Mouse (Mus musculus): ENCODE data around the gene Tbx6. TPM values are rescaled to one million over a fixed set of nuclear protein-coding genes. Genes with fewer than 3 reads are reported as not detected.

The Tbx6 gene
- 1 to 10 TPM; 2.7 to 2.8 TPM for polyA plus RNA-seq (2017; shearing (Covaris generic))

GRCm38 (mm10) chr7:126780971-126781635 is at the start of gene Tbx6:
Gene Tbx6 (plus strand): TSS chr7:126781483.
- no peak for ATAC-seq

- ATAC-seq: no peak
Measured at GRCm38 (mm10) chr7:126736122-126736521, 45.2 kb upstream of the Tbx6 start.

- no peak for ATAC-seq
Measured at GRCm38 (mm10) chr7:126739551-126739950, 41.7 kb upstream of the Tbx6 start.

GRCm38 (mm10) chr7:126740132-126740735 is 41.0 kb upstream of the Tbx6 start:
- no peak for ATAC-seq

GRCm38 (mm10) chr7:126740977-126741376 is 40.3 kb upstream of the Tbx6 start:
- ATAC-seq: no peak

GRCm38 (mm10) chr7:126741452-126741851 is 39.8 kb upstream of the Tbx6 start:
- ATAC-seq: no peak

- ATAC-seq: no peak
Measured at GRCm38 (mm10) chr7:126741964-126742482, 39.3 kb upstream of the Tbx6 start.

- ATAC-seq: no peak
Measured at GRCm38 (mm10) chr7:126746066-126746465, 35.2 kb upstream of the Tbx6 start.

- ATAC-seq: no peak
Measured at GRCm38 (mm10) chr7:126746798-126747197, 34.5 kb upstream of the Tbx6 start.

- ATAC-seq: no peak
Measured at GRCm38 (mm10) chr7:126748824-126749223, 32.5 kb upstream of the Tbx6 start.

GRCm38 (mm10) chr7:126749582-126750343 is 31.5 kb upstream of the Tbx6 start:
- no peak for ATAC-seq

- peak; percentile 38 for ATAC-seq
Measured at GRCm38 (mm10) chr7:126754866-126755265, 26.4 kb upstream of the Tbx6 start.

- ATAC-seq: no peak
Measured at GRCm38 (mm10) chr7:126758539-126758938, 22.7 kb upstream of the Tbx6 start.

- peak; percentile 89 for ATAC-seq
Measured at GRCm38 (mm10) chr7:126759050-126759671, 22.1 kb upstream of the Tbx6 start, which contains the start of gene Mapk3. Gene Mapk3 (plus strand): TSS chr7:126759601.

- ATAC-seq: no peak
Measured at GRCm38 (mm10) chr7:126759672-126760390, 21.5 kb upstream of the Tbx6 start.

GRCm38 (mm10) chr7:126760391-126760802 is 20.9 kb upstream of the Tbx6 start:
- ATAC-seq: no peak

- no peak for ATAC-seq
Measured at GRCm38 (mm10) chr7:126760956-126761355, 20.3 kb upstream of the Tbx6 start.

- ATAC-seq: no peak
Measured at GRCm38 (mm10) chr7:126761529-126762067, 19.7 kb upstream of the Tbx6 start.

GRCm38 (mm10) chr7:126762471-126763008 is 18.7 kb upstream of the Tbx6 start:
- no peak for ATAC-seq

- no peak for ATAC-seq
Measured at GRCm38 (mm10) chr7:126765540-126765939, 15.7 kb upstream of the Tbx6 start.

GRCm38 (mm10) chr7:126766201-126766600 is 15.1 kb upstream of the Tbx6 start, which contains the start of gene Gdpd3:
Gene Gdpd3 (plus strand): TSS chr7:126766334.
- ATAC-seq: no peak
